Mouse (Mus musculus): Measurements from ENCODE around the gene Tspan2. TPM values are rescaled to one million over a fixed set of nuclear protein-coding genes. Genes with fewer than 3 reads are reported as not detected.

Tspan2 gene
- polyA plus RNA-seq, 1 experiment from 2014 or later = 10.6 TPM

GRCm38 (mm10) chr3:102842386-102842785 lies 108.1 kb downstream of the Tspan2 start:
- no peaks in the 10 kb centered on the region for H3K9me3 ChIP-seq (ENCODE audit: low read length)
- H3K4me1 ChIP-seq (ENCODE audit: insufficient read depth, low read length) = no peaks in the 10 kb centered on the region
- no peaks in the 10 kb centered on the region for H3K36me3 ChIP-seq (ENCODE audit: insufficient read depth, low read length)
- no peaks in the 10 kb centered on the region for H3K27me3 ChIP-seq (ENCODE audit: insufficient read depth, low read length)
- no peak overlapping the region for H3K27ac ChIP-seq (ENCODE audit: low read length)
- no peak for ATAC-seq (ENCODE audit: low FRiP score, low TSS enrichment)
- WGBS = 46% methylated on average over 1 of the region's 1 CpGs
- no peak overlapping the region for H3K9ac ChIP-seq (replicated peaks; ENCODE audit: low read length)
- no peak overlapping the region for H3K4me3 ChIP-seq (ENCODE audit: low read length)
- H3K4me2 ChIP-seq (replicated peaks; ENCODE audit: low read depth, low read length) = no peak overlapping the region

- Histone ChIP-seq H3K27ac (ENCODE audit: low read length) (no peak overlapping the region), H3K4me1 (ENCODE audit: insufficient read depth, low read length) (no peaks in the 10 kb centered on the region), H3K4me3 (ENCODE audit: low read length) (no peak overlapping the region), H3K4me2 (replicated peaks; ENCODE audit: low read depth, low read length) (no peak overlapping the region), H3K9me3 (ENCODE audit: low read length) (no peaks in the 10 kb centered on the region), H3K27me3 (ENCODE audit: insufficient read depth, low read length) (no peaks in the 10 kb centered on the region), H3K36me3 (ENCODE audit: insufficient read depth, low read length) (no peaks in the 10 kb centered on the region), H3K9ac (replicated peaks; ENCODE audit: low read length) (no peak overlapping the region)
- ATAC-seq (ENCODE audit: low FRiP score, low TSS enrichment) = no peak
These were observed 114.3 kb downstream of the Tspan2 start for GRCm38 (mm10) chr3:102848661-102849060.

Other genes starting within 250 kb of the Tspan2 start
- 0.06 TPM in 1 of 2 replicates, not detected in the other for gene Tshb, start 48.2 kb downstream of the Tspan2 start, polyA plus RNA-seq (2015; fragmentation: Nextera tagmentation; extraction: Ambion mirVana)
- gene Sycp1, start 201.6 kb downstream of the Tspan2 start, polyA plus RNA-seq (2015; fragmentation: Nextera tagmentation; extraction: Ambion mirVana) = 0.28 TPM in 1 of 2 replicates, not detected in the other
- 0.07 and 0.12 TPM in 2 replicates for gene Nr1h5, start 229.6 kb downstream of the Tspan2 start, polyA plus RNA-seq (2015; fragmentation: Nextera tagmentation; extraction: Ambion mirVana)

Data from kidney, embryonic 16.5 days (tissue).